Mouse (Mus musculus): ENCODE measurements around the gene Yars. TPM values are rescaled to one million over a fixed set of nuclear protein-coding genes. Genes with fewer than 3 reads are reported as not detected.

Gene Yars
- total and polyA plus RNA-seq, 3 experiments, result 89.5 to 539 (median 179) TPM

DNA sequence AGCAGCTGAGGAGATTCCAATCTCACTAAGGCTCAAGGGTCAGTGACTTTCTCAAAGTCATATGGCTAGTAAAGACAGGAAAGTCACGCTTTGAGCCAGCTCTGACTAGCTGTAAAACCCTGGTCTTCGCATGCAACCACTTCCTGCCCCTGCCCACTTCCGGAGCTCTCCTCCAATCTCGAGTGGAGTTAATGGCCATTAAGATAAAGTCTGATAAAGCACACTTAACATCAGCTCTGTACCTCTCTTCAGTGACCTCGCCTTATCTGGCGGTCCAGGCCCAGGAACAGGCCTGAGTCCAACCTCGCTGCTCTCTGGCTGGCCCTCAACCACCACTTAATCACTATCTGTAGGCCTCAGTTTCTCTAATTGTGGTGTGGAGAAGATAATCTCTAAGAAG lies 44.9 kb downstream of the Yars start (continued):
- TF ChIP-seq UBTF (IDR thresholded peaks at IDR 0.05; ENCODE audit: borderline replicate concordance, insufficient read depth, low read depth, low read length), result no peak
- peak; percentile 85 for TF ChIP-seq ETS1 (IDR thresholded peaks at IDR 0.05; ENCODE audit: low read depth, low read length)

DNA sequence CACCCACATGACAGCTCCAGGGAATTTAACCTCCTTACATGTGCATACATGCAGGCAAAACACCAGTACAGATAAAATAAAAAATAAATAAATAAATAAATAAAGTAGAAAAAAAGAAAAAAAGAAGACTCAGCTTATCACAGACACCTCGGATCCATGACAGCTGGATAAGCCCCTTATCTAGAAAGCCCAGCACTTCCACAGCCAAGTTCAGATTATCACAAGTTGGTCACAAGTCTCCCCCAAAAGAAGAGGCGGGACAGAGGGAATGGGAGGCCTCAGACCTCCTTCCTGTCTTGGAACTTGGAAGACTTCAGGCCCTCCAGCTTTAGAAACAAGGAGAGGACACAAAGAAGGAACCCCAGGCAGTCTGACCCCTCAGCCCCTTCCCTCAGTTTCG lies 45.6 kb downstream of the Yars start:
- H3K9me3 ChIP-seq (replicated peaks; ENCODE audit: insufficient read depth, low read length), result no peaks in the 10 kb centered on the region
- H3K4me1 ChIP-seq (ENCODE audit: control insufficient read depth in 1 of 2, insufficient read depth in 2 of 2, low read length in 2 of 2), result peaks cover 25 to 50% of the 10 kb centered on the region in 2 experiments
- peaks cover 0 to 36% of the 10 kb centered on the region in 2 experiments; a peak in 2 of 4 replicates for H3K36me3 ChIP-seq (ENCODE audit: control insufficient read depth in 1 of 2, insufficient read depth in 2 of 2, low read length in 2 of 2)
- no peaks in the 10 kb centered on the region for H3K79me2 ChIP-seq (ENCODE audit: control insufficient read depth, insufficient read depth, low read length, poor library complexity)
- peak overlapping the region; percentile 81 for H3K27ac ChIP-seq (ENCODE audit: control insufficient read depth, low read depth, low read length)
- H3K27me3 ChIP-seq (ENCODE audit: control insufficient read depth in 1 of 2, insufficient read depth in 2 of 2, low read length in 2 of 2), result no peaks in the 10 kb centered on the region
- no peak overlapping the region for H3K4me3 ChIP-seq (ENCODE audit: control insufficient read depth in 1 of 2, insufficient read depth in 1 of 2, low read depth in 2 of 2, low read length in 2 of 2)
- no peak overlapping the region for H3K9ac ChIP-seq (ENCODE audit: control insufficient read depth, low read depth, low read length, poor library complexity, severe bottlenecking)
- peak; percentile 79 for DNase-seq (ENCODE audit: low read depth, low spot score)
- TF ChIP-seq EP300 (IDR thresholded peaks at IDR 0.05; ENCODE audit: low read depth in 1 of 2, low read length in 2 of 2) (peak; percentile 94 to 96), POLR2A (IDR thresholded peaks at IDR 0.05; ENCODE audit: control insufficient read depth in 1 of 2, insufficient read depth in 1 of 2, low read depth in 1 of 2, low read length in 2 of 2, poor library complexity in 1 of 2) (no peak), USF2 (IDR thresholded peaks at IDR 0.05; ENCODE audit: borderline replicate concordance in 1 of 2, insufficient read depth in 1 of 2, low read depth in 1 of 2, low read length in 2 of 2) (no peak), ZMIZ1 (IDR thresholded peaks at IDR 0.05; ENCODE audit: low read depth, low read length) (no peak), RCOR1 (IDR thresholded peaks at IDR 0.05; ENCODE audit: low read depth, low read length) (peak; percentile 94), MXI1 (IDR thresholded peaks at IDR 0.05; ENCODE audit: low read depth, low read length) (0 out of 2 replicates have a peak, but pooled peaks have one; percentile 10), SMC3 (IDR thresholded peaks at IDR 0.05; ENCODE audit: low read depth, low read length) (no peak), E2F4 (IDR thresholded peaks at IDR 0.05; ENCODE audit: borderline replicate concordance, low read depth, low read length) (no peak), ZNF384 (IDR thresholded peaks at IDR 0.05; ENCODE audit: low read depth, low read length) (peak; percentile 96), MYC (IDR thresholded peaks at IDR 0.05; ENCODE audit: low read depth, low read length) (no peak), MAZ (IDR thresholded peaks at IDR 0.05; ENCODE audit: low read depth, low read length) (peak; percentile 63; the same call in 1 of the 2 replicates), POLR2AphosphoS2 (IDR thresholded peaks at IDR 0.05; ENCODE audit: low read length) (no peak; the same call in 1 of the 2 replicates), RAD21 (IDR thresholded peaks at IDR 0.05; ENCODE audit: low read depth, low read length) (no peak), NRF1 (IDR thresholded peaks at IDR 0.05; ENCODE audit: insufficient read depth, low read depth, low read length, poor library complexity, severe bottlenecking) (0 out of 2 replicates have a peak, but pooled peaks have one; percentile 4), ZKSCAN1 (IDR thresholded peaks at IDR 0.05; ENCODE audit: low read depth, low read length) (no peak), KAT2A (conservative IDR thresholded peaks at IDR 0.05; ENCODE audit: low read depth, low read length) (no peak), TBP (IDR thresholded peaks at IDR 0.05; ENCODE audit: low read depth, low read length) (no peak), MAX (IDR thresholded peaks at IDR 0.05; ENCODE audit: low read length) (no peak), TCF12 (IDR thresholded peaks at IDR 0.05; ENCODE audit: low read depth, low read length) (peak; percentile 99), MEF2A (IDR thresholded peaks at IDR 0.05; ENCODE audit: extremely low read depth, insufficient replicate concordance, low read depth, low read length, poor library complexity, severe bottlenecking) (no peak), HCFC1 (IDR thresholded peaks at IDR 0.05; ENCODE audit: low read depth, low read length) (peak; percentile 16; the same call in 1 of the 2 replicates), TAL1 (IDR thresholded peaks at IDR 0.05; ENCODE audit: low read length) (peak; percentile 85), NELFE (IDR thresholded peaks at IDR 0.05; ENCODE audit: low read depth, low read length) (no peak), MAFK (IDR thresholded peaks at IDR 0.05; ENCODE audit: borderline replicate concordance, low read depth, low read length) (peak; percentile 62; the same call in 1 of the 2 replicates), CHD2 (IDR thresholded peaks at IDR 0.05; ENCODE audit: low read length) (no peak; the same call in 1 of the 2 replicates), JUND (IDR thresholded peaks at IDR 0.05; ENCODE audit: low read depth, low read length) (no peak), BHLHE40 (IDR thresholded peaks at IDR 0.05; ENCODE audit: borderline replicate concordance, low read depth, low read length) (peak; percentile 66; the same call in 1 of the 2 replicates), USF1 (IDR thresholded peaks at IDR 0.05; ENCODE audit: low read depth, low read length) (0 out of 2 replicates have a peak, but pooled peaks have one; percentile 19), SIN3A (IDR thresholded peaks at IDR 0.05; ENCODE audit: low read length) (peak; percentile 68), POLR2AphosphoS5 (IDR thresholded peaks at IDR 0.05; ENCODE audit: borderline replicate concordance, low read depth, low read length) (no peak), UBTF (IDR thresholded peaks at IDR 0.05; ENCODE audit: borderline replicate concordance, insufficient read depth, low read depth, low read length) (no peak), MYB (IDR thresholded peaks at IDR 0.05; ENCODE audit: low read depth, low read length) (no peak), CHD1 (IDR thresholded peaks at IDR 0.05; ENCODE audit: low read depth, low read length) (no peak), GATA1 (IDR thresholded peaks at IDR 0.05; ENCODE audit: low read depth, low read length) (peak; percentile 99)

Measured in MEL (cell line).